Mouse (Mus musculus): Measurements from ENCODE around the gene Defb26.

GRCm38 (mm10) chr2:152487024-152487423, 24.5 kb downstream of the Defb26 start:
- peak; percentile 32; the same call in 1 of the 2 replicates for TF ChIP-seq CTCF (IDR thresholded peaks at IDR 0.05; ENCODE audit: control insufficient read depth, insufficient read depth, low read length)
- no peak for TF ChIP-seq POLR2A (IDR thresholded peaks at IDR 0.05; ENCODE audit: borderline replicate concordance, control insufficient read depth, low read depth, low read length)
